Mouse (Mus musculus): Measurements from ENCODE around the gene Gm19684. TPM values are rescaled to one million over a fixed set of nuclear protein-coding genes. Genes with fewer than 3 reads are reported as not detected.
"Not testable (repeated sequence)": the region's sequence is repeated elsewhere in the genome, so short reads cannot be mapped to it uniquely, and the experiment has no call there.

Gm19684 gene
- polyA plus RNA-seq (2016; fragmentation: Nextera tagmentation; extraction: Ambion mirVana), result not detected in 2 replicates

GRCm38 (mm10) chr17:36121352-36122020 lies at the start of gene Gm19684:
TSS of gene Gm19684 (plus strand) at chr17:36121678.
- WGBS, result 6% methylated on average over 8 of the region's 8 CpGs
- peaks cover 50% of the 10 kb centered on the region for H3K27me3 ChIP-seq (replicated peaks; ENCODE audit: low read depth, poor library complexity, severe bottlenecking)
- not testable (repeated sequence) for H3K4me1 ChIP-seq; H3K36me3 ChIP-seq (replicated peaks); H3K27ac ChIP-seq (replicated peaks); H3K9me3 ChIP-seq; DNase-seq (ENCODE audit: low spot score)
- H3K4me3 ChIP-seq, result peak within 1 kb of the TSS; percentile 21; the same call in 1 of the 2 replicates

GRCm38 (mm10) chr17:36081901-36082300 lies 39.6 kb upstream of the Gm19684 start:
- DNase-seq (ENCODE audit: low spot score), result peak; percentile 7
- Histone ChIP-seq H3K27me3 (replicated peaks; ENCODE audit: low read depth, poor library complexity, severe bottlenecking) (peaks cover 51% of the 10 kb centered on the region), H3K4me1 (peaks cover 13% of the 10 kb centered on the region)
- H3K36me3 ChIP-seq (replicated peaks); H3K27ac ChIP-seq (replicated peaks); H3K9me3 ChIP-seq; H3K4me3 ChIP-seq: not testable (repeated sequence)

- peak; percentile 10 for DNase-seq (ENCODE audit: low spot score)
- WGBS, result 19% methylated on average over 6 of the region's 6 CpGs
- H3K27ac ChIP-seq (replicated peaks), result not testable (repeated sequence)
Observed at GRCm38 (mm10) chr17:36082519-36083232, 38.8 kb upstream of the Gm19684 start.

GRCm38 (mm10) chr17:36083266-36083869 lies 38.1 kb upstream of the Gm19684 start:
- H3K4me1 ChIP-seq, result peaks cover 13% of the 10 kb centered on the region
- H3K27ac ChIP-seq (replicated peaks), result peak overlapping the region; percentile 82
- H3K36me3 ChIP-seq (replicated peaks), result no peaks in the 10 kb centered on the region
- WGBS, result under 1% methylated on average over 46 of the region's 46 CpGs
- peaks cover 51% of the 10 kb centered on the region for H3K27me3 ChIP-seq (replicated peaks; ENCODE audit: low read depth, poor library complexity, severe bottlenecking)
- H3K9me3 ChIP-seq, result no peaks in the 10 kb centered on the region
- DNase-seq (ENCODE audit: low spot score), result peak; percentile 82
- H3K4me3 ChIP-seq, result peak overlapping the region; percentile 69

More at GRCm38 (mm10) chr17:36082519-36083232, 38.8 kb upstream of the Gm19684 start:
- H3K9me3 ChIP-seq; H3K36me3 ChIP-seq (replicated peaks): not testable (repeated sequence)
- Histone ChIP-seq H3K4me1 (peaks cover 13% of the 10 kb centered on the region), H3K27me3 (replicated peaks; ENCODE audit: low read depth, poor library complexity, severe bottlenecking) (peaks cover 51% of the 10 kb centered on the region), H3K4me3 (peak overlapping the region; percentile 69)

- peaks cover 13% of the 10 kb centered on the region for H3K4me1 ChIP-seq
- H3K27ac ChIP-seq (replicated peaks), result peak overlapping the region; percentile 82
- no peak for DNase-seq (ENCODE audit: low spot score)
- WGBS, result under 1% methylated on average over 42 of the region's 42 CpGs
- H3K9me3 ChIP-seq, result no peaks in the 10 kb centered on the region
- H3K4me3 ChIP-seq, result peak overlapping the region; percentile 69
- H3K36me3 ChIP-seq (replicated peaks), result no peaks in the 10 kb centered on the region
- peaks cover 51% of the 10 kb centered on the region for H3K27me3 ChIP-seq (replicated peaks; ENCODE audit: low read depth, poor library complexity, severe bottlenecking)
Observed at GRCm38 (mm10) chr17:36083870-36084451, 37.5 kb upstream of the Gm19684 start.

GRCm38 (mm10) chr17:36085976-36086375 lies 35.5 kb upstream of the Gm19684 start:
- Histone ChIP-seq H3K4me1 (peaks cover 13% of the 10 kb centered on the region), H3K27me3 (replicated peaks; ENCODE audit: low read depth, poor library complexity, severe bottlenecking) (peaks cover 45% of the 10 kb centered on the region)
- H3K4me3 ChIP-seq; DNase-seq (ENCODE audit: low spot score); H3K9me3 ChIP-seq; H3K27ac ChIP-seq (replicated peaks); H3K36me3 ChIP-seq (replicated peaks): not testable (repeated sequence)
- 82% methylated on average over 1 of the region's 1 CpGs for WGBS

- not testable (repeated sequence) for H3K9me3 ChIP-seq; H3K4me1 ChIP-seq; H3K27me3 ChIP-seq (replicated peaks; ENCODE audit: low read depth, poor library complexity, severe bottlenecking); H3K27ac ChIP-seq (replicated peaks); H3K36me3 ChIP-seq (replicated peaks); H3K4me3 ChIP-seq; DNase-seq (ENCODE audit: low spot score)
- whole genome bisulfite sequencing, result no CpG with 5 or more reads among the region's 2 CpGs
Observed at GRCm38 (mm10) chr17:36091933-36092332, 29.5 kb upstream of the Gm19684 start.

- H3K27ac ChIP-seq (replicated peaks); H3K9me3 ChIP-seq; H3K4me1 ChIP-seq; H3K36me3 ChIP-seq (replicated peaks); H3K4me3 ChIP-seq; H3K27me3 ChIP-seq (replicated peaks; ENCODE audit: low read depth, poor library complexity, severe bottlenecking); DNase-seq (ENCODE audit: low spot score): not testable (repeated sequence)
Observed at GRCm38 (mm10) chr17:36092520-36092919, 29.0 kb upstream of the Gm19684 start.

- DNase-seq (ENCODE audit: low spot score), result no peak
- 12% methylated on average over 3 of the region's 3 CpGs for WGBS
- no peak overlapping the region for H3K4me3 ChIP-seq
- H3K9me3 ChIP-seq, result no peaks in the 10 kb centered on the region
- H3K36me3 ChIP-seq (replicated peaks), result no peaks in the 10 kb centered on the region
- H3K27me3 ChIP-seq (replicated peaks; ENCODE audit: low read depth, poor library complexity, severe bottlenecking), result no peaks in the 10 kb centered on the region
- H3K4me1 ChIP-seq, result no peaks in the 10 kb centered on the region
- H3K27ac ChIP-seq (replicated peaks), result no peak overlapping the region
Observed at GRCm38 (mm10) chr17:36093936-36094335, 27.5 kb upstream of the Gm19684 start.

GRCm38 (mm10) chr17:36099603-36100002 lies 21.9 kb upstream of the Gm19684 start:
- not testable (repeated sequence) for H3K4me3 ChIP-seq; H3K4me1 ChIP-seq; H3K27ac ChIP-seq (replicated peaks); DNase-seq (ENCODE audit: low spot score); H3K9me3 ChIP-seq; H3K27me3 ChIP-seq (replicated peaks; ENCODE audit: low read depth, poor library complexity, severe bottlenecking); H3K36me3 ChIP-seq (replicated peaks)
- 56% methylated on average over 2 of the region's 2 CpGs for WGBS

GRCm38 (mm10) chr17:36102091-36102490 lies 19.4 kb upstream of the Gm19684 start:
- H3K4me1 ChIP-seq, result not testable (repeated sequence)
- 94% methylated on average over 12 of the region's 12 CpGs for WGBS

GRCm38 (mm10) chr17:36110129-36110528 lies 11.3 kb upstream of the Gm19684 start:
- 60% methylated on average over 3 of the region's 3 CpGs for WGBS
- H3K4me1 ChIP-seq; DNase-seq (ENCODE audit: low spot score); H3K9me3 ChIP-seq; H3K27ac ChIP-seq (replicated peaks); H3K36me3 ChIP-seq (replicated peaks): not testable (repeated sequence)
- H3K4me3 ChIP-seq, result peak overlapping the region; percentile 58
- peaks cover 53% of the 10 kb centered on the region for H3K27me3 ChIP-seq (replicated peaks; ENCODE audit: low read depth, poor library complexity, severe bottlenecking)

More at GRCm38 (mm10) chr17:36102091-36102490, 19.4 kb upstream of the Gm19684 start:
- H3K9me3 ChIP-seq; H3K4me3 ChIP-seq; H3K27me3 ChIP-seq (replicated peaks; ENCODE audit: low read depth, poor library complexity, severe bottlenecking); DNase-seq (ENCODE audit: low spot score); H3K36me3 ChIP-seq (replicated peaks); H3K27ac ChIP-seq (replicated peaks): not testable (repeated sequence)

All from embryonic facial prominence, embryonic 10.5 days (tissue).